Mouse (Mus musculus) lung, adult 2 months (tissue): Measurements from ENCODE around the gene Iqschfp.

ENCODE experiments used
- CTCF ChIP-seq: fragments of 200-500 bp; IDR thresholded peaks from 2 replicates; pipeline ENCODE4 v1.5.1; 2011; ENCODE audit warnings: mild to moderate bottlenecking, low read length, control low read depth; ENCODE audit not compliant: insufficient read depth
- POLR2A ChIP-seq: fragments of 200-500 bp; IDR thresholded peaks from 2 replicates; pipeline ENCODE4 v1.6.1; 2011; ENCODE audit warnings: low read depth, mild to moderate bottlenecking, control low read depth, low read length, borderline replicate concordance; ENCODE audit errors: extremely low read depth

GRCm38 (mm10) chr3:68252335-68252734, 360.3 kb downstream of the Iqschfp start:
- TF ChIP-seq CTCF (no peak), POLR2A (no peak)
